Mouse (Mus musculus) testis, adult 2 months (tissue): Measurements from ENCODE around the gene Hsbp1. TPM values are rescaled to one million over a fixed set of nuclear protein-coding genes. Genes with fewer than 3 reads are reported as not detected.
"Not testable (repeated sequence)": the region's sequence is repeated elsewhere in the genome, so short reads cannot be mapped to it uniquely, and the experiment has no call there.

Experiments
- H3K27ac ChIP-seq: fragments of 200-500 bp; 2 replicates; pipeline ENCODE4 v1.5.1; 2012; ENCODE audit warnings: low read depth, low read length; ENCODE audit not compliant: control insufficient read depth, insufficient read depth
- H3K27me3 ChIP-seq: fragments of 200-500 bp; 2 replicates; pipeline ENCODE4 v1.6.1; 2012; ENCODE audit warnings: mild to moderate bottlenecking, low read length, moderate library complexity; ENCODE audit not compliant: control insufficient read depth, insufficient read depth
- H3K36me3 ChIP-seq: fragments of 200-500 bp; 2 replicates; pipeline ENCODE4 v1.6.1; 2012; ENCODE audit warnings: mild to moderate bottlenecking, low read length; ENCODE audit not compliant: control insufficient read depth, insufficient read depth
- H3K4me1 ChIP-seq: fragments of 200-500 bp; 2 replicates; pipeline ENCODE4 v1.6.1; 2012; ENCODE audit warnings: low read length; ENCODE audit not compliant: control insufficient read depth, insufficient read depth
- H3K4me3 ChIP-seq: fragments of 200-500 bp; 2 replicates; pipeline ENCODE4 v1.5.1; 2012; ENCODE audit warnings: low read depth, mild to moderate bottlenecking, low read length, moderate library complexity, mixed read lengths; ENCODE audit not compliant: control insufficient read depth
- CTCF ChIP-seq: fragments of 200-500 bp; IDR thresholded peaks from 2 replicates; pipeline ENCODE4 v1.5.1; 2012; ENCODE audit warnings: low read depth, mild to moderate bottlenecking, inconsistent platforms, low read length, moderate library complexity; ENCODE audit not compliant: control insufficient read depth, insufficient read depth, insufficient replicate concordance
- POLR2A ChIP-seq: fragments of 200-500 bp; IDR thresholded peaks from 2 replicates; pipeline ENCODE4 v1.6.1; 2012; ENCODE audit warnings: low read depth, mild to moderate bottlenecking, inconsistent platforms, low read length, moderate library complexity; ENCODE audit not compliant: control insufficient read depth
- polyA plus RNA-seq: library from polyadenylated mRNA; depleted of rRNA; stranded (reverse); fragments of >200 nt; gene quantifications from 2 replicates; pipeline ENCODE4 v1.2.3, GENCODE M21; 2012; rRNA removed

Gene Hsbp1
- 637 and 782 TPM in 2 replicates for polyA plus RNA-seq

- TF ChIP-seq CTCF: no peak
- TF ChIP-seq POLR2A: peak; percentile 96
- peak within 1 kb of the TSS; percentile 90 for H3K27ac ChIP-seq
- H3K36me3 ChIP-seq: no peaks in the 10 kb centered on the region
- peak within 1 kb of the TSS; percentile 85 for H3K4me3 ChIP-seq
- no peaks in the 10 kb centered on the region for H3K27me3 ChIP-seq
- peaks cover 10% of the 10 kb centered on the region for H3K4me1 ChIP-seq
These were observed at the start of gene Hsbp1 for GRCm38 (mm10) chr8:119344190-119344856. Gene Hsbp1, plus strand, starts transcription at chr8:119344488.

GRCm38 (mm10) chr8:119295477-119295876, 48.8 kb upstream of the Hsbp1 start:
- Histone ChIP-seq H3K27ac (no peak overlapping the region; the same call in 1 of the 2 replicates), H3K27me3 (no peaks in the 10 kb centered on the region), H3K36me3 (no peaks in the 10 kb centered on the region), H3K4me1 (peaks cover 6% of the 10 kb centered on the region), H3K4me3 (peak overlapping the region; percentile 85)
- peak; percentile 59 for TF ChIP-seq CTCF
- TF ChIP-seq POLR2A: peak; percentile 61; the same call in 1 of the 2 replicates

GRCm38 (mm10) chr8:119297752-119298151, 46.5 kb upstream of the Hsbp1 start:
- H3K36me3 ChIP-seq, H3K27ac ChIP-seq, H3K27me3 ChIP-seq, H3K4me3 ChIP-seq, H3K4me1 ChIP-seq: not testable (repeated sequence)
- peak; percentile 88 for TF ChIP-seq CTCF

- peak; percentile 87; the same call in 1 of the 2 replicates for TF ChIP-seq CTCF
- no peak for TF ChIP-seq POLR2A
- Histone ChIP-seq H3K4me1 (peaks cover 3% of the 10 kb centered on the region), H3K27me3 (no peaks in the 10 kb centered on the region), H3K36me3 (no peaks in the 10 kb centered on the region), H3K4me3 (no peak overlapping the region), H3K27ac (no peak overlapping the region)
These were observed 44.0 kb upstream of the Hsbp1 start for GRCm38 (mm10) chr8:119300335-119300734.

GRCm38 (mm10) chr8:119304196-119304595, 40.1 kb upstream of the Hsbp1 start:
- H3K4me3 ChIP-seq: no peak overlapping the region
- no peaks in the 10 kb centered on the region; the same call in 1 of the 2 replicates for H3K4me1 ChIP-seq
- H3K27me3 ChIP-seq: no peaks in the 10 kb centered on the region
- no peaks in the 10 kb centered on the region for H3K36me3 ChIP-seq
- TF ChIP-seq POLR2A (no peak), CTCF (no peak)
- H3K27ac ChIP-seq: no peak overlapping the region

GRCm38 (mm10) chr8:119311412-119311811, 32.9 kb upstream of the Hsbp1 start:
- no peaks in the 10 kb centered on the region for H3K27me3 ChIP-seq
- 0 out of 2 replicates have a peak, but pooled peaks have one; percentile 23 for TF ChIP-seq CTCF
- no peak for TF ChIP-seq POLR2A
- H3K27ac ChIP-seq: no peak overlapping the region
- H3K4me1 ChIP-seq: no peaks in the 10 kb centered on the region
- no peak overlapping the region for H3K4me3 ChIP-seq
- H3K36me3 ChIP-seq: no peaks in the 10 kb centered on the region

GRCm38 (mm10) chr8:119323215-119323614, 21.1 kb upstream of the Hsbp1 start:
- H3K4me3 ChIP-seq: no peak overlapping the region
- no peak overlapping the region for H3K27ac ChIP-seq
- no peaks in the 10 kb centered on the region for H3K36me3 ChIP-seq
- no peaks in the 10 kb centered on the region for H3K27me3 ChIP-seq
- TF ChIP-seq CTCF (no peak), POLR2A (no peak)
- H3K4me1 ChIP-seq: peaks cover 4% of the 10 kb centered on the region; the same call in 1 of the 2 replicates
